ENCODE assay signal across 22 mouse cellular contexts in genomic region chr7:74112071-74112470, GRCm38 (mm10).
A peak's percentile ranks its signal among the peaks of the same experiment; 100 is the strongest.
DNase-seq lines count a peak whose midpoint lies in the region; ATAC-seq and TF ChIP-seq lines count a peak whose summit lies in the region.
"Had no signal": no experiment of that assay in that cellular context is flagged by ENCODE, and none has a peak within 500 bp of the region (broad histone marks: within the 10 kb centered on the region; RNA-seq: fewer than 3 reads in every experiment).

No protein-coding gene starts in this region.

- H3K27ac ChIP-seq in lung, embryonic 14.5 days (ENCODE audit: low read depth) = no peak overlapping the region; the same call in 1 of the 2 replicates
- H3K27ac ChIP-seq in embryonic facial prominence, embryonic 12.5 days = no peak overlapping the region
- no peak overlapping the region; the same call in 1 of the 2 replicates for H3K27ac ChIP-seq in limb, embryonic 13.5 days
- H3K27ac ChIP-seq: embryonic facial prominence, embryonic 13.5 days; forebrain, embryonic 15.5 days; heart, adult 2 months; hindbrain, embryonic 12.5 days; left cerebral cortex, adult 2 months; midbrain, embryonic 12.5 days had no signal

- no peak overlapping the region for H3K9ac ChIP-seq in lung, embryonic 14.5 days
- H3K9ac ChIP-seq in embryonic facial prominence, embryonic 12.5 days = no peak overlapping the region
- H3K9ac ChIP-seq in limb, embryonic 13.5 days = no peak overlapping the region
- H3K9ac ChIP-seq: embryonic facial prominence, embryonic 13.5 days; forebrain, embryonic 15.5 days; hindbrain, embryonic 12.5 days; liver, postnatal 0 days; midbrain, embryonic 12.5 days had no signal

- H3K4me1 ChIP-seq in lung, embryonic 14.5 days (ENCODE audit: insufficient read depth) = peaks cover 4% of the 10 kb centered on the region; the same call in 1 of the 2 replicates
- H3K4me1 ChIP-seq in embryonic facial prominence, embryonic 12.5 days = no peaks in the 10 kb centered on the region
- H3K4me1 ChIP-seq in limb, embryonic 13.5 days = peaks cover 20% of the 10 kb centered on the region
- H3K4me1 ChIP-seq: hindbrain, embryonic 12.5 days; midbrain, embryonic 12.5 days had no signal

- ATAC-seq in lung, embryonic 14.5 days (ENCODE audit: insufficient read depth) = peak; percentile 82
- ATAC-seq in embryonic facial prominence, embryonic 12.5 days (ENCODE audit: insufficient number of reproducible peaks, insufficient read depth, low FRiP score, low TSS enrichment) = peak; percentile 28; the same call in 1 of the 2 replicates
- peak; percentile 69 for ATAC-seq in limb, embryonic 13.5 days (ENCODE audit: low FRiP score, low read depth)
- ATAC-seq: activated CD4-positive, CD25-positive, alpha-beta regulatory T cell, adult 4 months; forebrain, embryonic 15.5 days; liver, postnatal 0 days had no signal

- no peak overlapping the region for H3K4me2 ChIP-seq in lung, embryonic 14.5 days
- no peak overlapping the region for H3K4me2 ChIP-seq in embryonic facial prominence, embryonic 12.5 days (replicated peaks)
- H3K4me2 ChIP-seq in limb, embryonic 13.5 days (replicated peaks) = no peak overlapping the region
- H3K4me2 ChIP-seq: embryonic facial prominence, embryonic 13.5 days; forebrain, embryonic 15.5 days; hindbrain, embryonic 12.5 days; liver, embryonic 11.5 days; midbrain, embryonic 12.5 days had no signal

- WGBS in lung, embryonic 14.5 days = 30% methylated on average over 2 of the region's 2 CpGs
- 22% methylated on average over 2 of the region's 2 CpGs for WGBS in embryonic facial prominence, embryonic 12.5 days
- WGBS in limb, embryonic 13.5 days = 10% methylated on average over 2 of the region's 2 CpGs

- peak; percentile 37 for DNase-seq in embryo, embryonic 11 days
- no peak for DNase-seq in embryo, embryonic 10 days (ENCODE audit: low spot score)
- peak; percentile 91 for DNase-seq in lung, embryonic 14.5 days
- DNase-seq in lung, adult 18-20 months = no peak
- DNase-seq in urinary bladder, postnatal 14 days (ENCODE audit: low spot score) = no peak
- no peak for DNase-seq in frontal cortex, postnatal 14 days (ENCODE audit: low spot score in 2 of 2)
- DNase-seq: adrenal gland, postnatal 10 days; cerebellum, adult 2 months; gastrocnemius, postnatal 25 days; heart, adult 2 months; kidney, adult 9 months; liver, postnatal 0 days; thymus, postnatal 14 days had no signal

- TF ChIP-seq CTCF in lung, embryonic 14.5 days (IDR thresholded peaks at IDR 0.05; ENCODE audit: low read depth) = no peak

- H3K36me3 ChIP-seq in lung, embryonic 14.5 days (ENCODE audit: insufficient read depth) = no peaks in the 10 kb centered on the region
- no peaks in the 10 kb centered on the region for H3K36me3 ChIP-seq in embryonic facial prominence, embryonic 12.5 days
- H3K36me3 ChIP-seq in limb, embryonic 13.5 days = no peaks in the 10 kb centered on the region
- H3K36me3 ChIP-seq: embryonic facial prominence, embryonic 13.5 days; forebrain, embryonic 15.5 days; hindbrain, embryonic 12.5 days; midbrain, embryonic 12.5 days had no signal

- no peak overlapping the region for H3K4me3 ChIP-seq in lung, embryonic 14.5 days (ENCODE audit: low read depth, low read length)
- H3K4me3 ChIP-seq in embryonic facial prominence, embryonic 12.5 days = no peak overlapping the region
- no peak overlapping the region for H3K4me3 ChIP-seq in limb, embryonic 13.5 days
- H3K4me3 ChIP-seq: embryonic facial prominence, embryonic 13.5 days; forebrain, embryonic 15.5 days; heart, adult 2 months; hindbrain, embryonic 12.5 days; left cerebral cortex, adult 2 months; midbrain, embryonic 12.5 days had no signal

- no peaks in the 10 kb centered on the region for H3K9me3 ChIP-seq in lung, embryonic 14.5 days (ENCODE audit: low read depth, low read length)
- no peaks in the 10 kb centered on the region for H3K9me3 ChIP-seq in embryonic facial prominence, embryonic 12.5 days
- no peaks in the 10 kb centered on the region for H3K9me3 ChIP-seq in limb, embryonic 13.5 days
- H3K9me3 ChIP-seq: embryonic facial prominence, embryonic 13.5 days; forebrain, embryonic 15.5 days; hindbrain, embryonic 12.5 days; midbrain, embryonic 12.5 days had no signal

- no peaks in the 10 kb centered on the region for H3K27me3 ChIP-seq in lung, embryonic 14.5 days (ENCODE audit: insufficient read depth, low read length)
- no peaks in the 10 kb centered on the region for H3K27me3 ChIP-seq in embryonic facial prominence, embryonic 12.5 days
- no peaks in the 10 kb centered on the region for H3K27me3 ChIP-seq in limb, embryonic 13.5 days
- H3K27me3 ChIP-seq: embryonic facial prominence, embryonic 13.5 days; forebrain, embryonic 15.5 days; hindbrain, embryonic 12.5 days; midbrain, embryonic 12.5 days had no signal

Comparison
In these comparisons a context has a peak if more than half of its experiments do, and no peak if none do; other contexts are left out.
1. DNase-seq: peak in embryo, embryonic 11 days (single experiment) and lung, embryonic 14.5 days (single experiment); none in embryo, embryonic 10 days (single experiment), lung, adult 18-20 months (0 of 2), urinary bladder, postnatal 14 days (single experiment) and frontal cortex, postnatal 14 days (0 of 2).
2. ATAC-seq: peak in every context shown above with its lines; median percentile 82 in lung, embryonic 14.5 days; 69 in limb, embryonic 13.5 days; 28 in embryonic facial prominence, embryonic 12.5 days.